Mouse (Mus musculus): ENCODE results near the gene Nme4.

DNA sequence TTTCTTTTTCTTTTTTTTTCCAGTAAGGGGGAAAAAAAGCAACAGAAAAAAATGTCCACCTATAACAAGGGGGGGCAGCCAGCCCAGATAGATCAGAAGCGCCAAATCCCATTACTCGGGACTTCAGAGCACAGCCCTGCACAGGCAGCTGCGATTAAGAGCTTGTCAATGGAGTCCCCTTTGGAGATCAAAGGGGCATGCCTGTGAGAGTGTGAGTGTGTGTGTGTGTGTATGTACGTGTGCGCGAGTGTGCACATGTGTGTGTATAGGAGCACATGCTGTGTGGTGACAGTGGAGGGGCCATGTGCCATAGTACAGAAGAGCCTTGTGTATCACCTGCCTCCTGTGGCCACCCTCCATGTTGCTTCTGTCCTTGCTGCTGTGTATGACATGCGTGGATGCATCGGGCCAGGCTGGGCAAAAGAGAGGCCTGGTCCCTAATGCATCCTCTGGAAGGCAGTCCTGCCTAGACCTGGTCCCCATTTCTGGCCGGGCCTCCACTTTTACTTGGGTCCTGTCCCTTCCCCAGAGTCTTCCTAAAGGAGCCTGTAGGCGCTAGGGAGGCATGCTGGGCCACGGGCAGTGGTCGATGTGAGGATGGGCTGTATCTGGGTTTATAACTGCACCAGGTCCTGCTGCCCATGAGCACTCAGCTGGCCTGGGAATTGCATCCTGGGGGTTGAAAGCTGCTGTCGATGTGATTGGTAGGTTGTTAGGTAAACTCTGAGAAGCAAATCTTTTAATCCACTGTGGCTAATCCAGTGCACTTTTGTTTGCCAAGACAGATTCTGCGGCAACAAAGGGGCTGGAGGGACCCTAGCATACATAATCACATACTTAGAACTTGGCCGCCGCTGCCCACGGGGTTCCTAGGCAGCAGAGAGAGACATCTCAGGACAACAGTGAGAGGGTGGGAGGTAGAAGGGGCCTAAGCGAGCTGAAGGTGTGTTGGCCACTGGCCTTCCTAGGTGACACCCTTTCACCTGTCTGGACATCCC lies 36.8 kb upstream of the Nme4 start:
- TF ChIP-seq CTCF (IDR thresholded peaks at IDR 0.05; ENCODE audit: low read depth) (no peak), EP300 (optimal IDR thresholded peaks at IDR 0.05) (no peak)
